ENCODE assay signal across 26 mouse cellular contexts in genomic region chr6:18408445-18408844, GRCm38 (mm10).
DNase-seq lines count a peak whose midpoint lies in the region; ATAC-seq and TF ChIP-seq lines count a peak whose summit lies in the region.
"Had no signal": no experiment of that assay in that cellular context is flagged by ENCODE, and none has a peak within 500 bp of the region (broad histone marks: within the 10 kb centered on the region; RNA-seq: fewer than 3 reads in every experiment).

No protein-coding gene starts in this region.

- H3K4me3 ChIP-seq in layer of hippocampus, adult 2 months, result no peak overlapping the region
- no peak overlapping the region for H3K4me3 ChIP-seq in left cerebral cortex, adult 2 months
- no peak overlapping the region for H3K4me3 ChIP-seq in intestine, embryonic 15.5 days (replicated peaks)
- H3K4me3 ChIP-seq: heart, adult 2 months; heart, embryonic 10.5 days; heart, embryonic 13.5 days had no signal

- H3K36me3 ChIP-seq in intestine, embryonic 15.5 days, result no peaks in the 10 kb centered on the region

- peak in 1 of 2 experiments; percentile 42 for DNase-seq in layer of hippocampus, adult 2 months (ENCODE audit: low spot score in 2 of 2)
- no peak for DNase-seq in layer of hippocampus, postnatal 36 days
- no peak for DNase-seq in left cerebral cortex, adult 2 months (ENCODE audit: extremely low spot score in 1 of 2, low spot score in 2 of 2)
- no peak for DNase-seq in left cerebral cortex, postnatal 10 days (ENCODE audit: extremely low spot score in 1 of 2, low spot score in 2 of 2)
- peak; percentile 26 to 43 for DNase-seq in right cerebral cortex, adult 2 months (ENCODE audit: low spot score in 2 of 2)
- no peak for DNase-seq in right cerebral cortex, postnatal 36 days (ENCODE audit: low spot score in 2 of 2)
- peak; percentile 81 for DNase-seq in telencephalon, adult 2 months (ENCODE audit: low read depth, low spot score)
- DNase-seq: adrenal gland, postnatal 10 days; cerebellum, adult 11-12 months; cerebellum, adult 8-10 months; cerebellum, postnatal 10 days; cerebellum, postnatal 36 days; forebrain, postnatal 0 days; gastrocnemius, postnatal 10 days; gastrocnemius, postnatal 36 days; heart, adult 2 months; heart, postnatal 14 days; heart, postnatal 4 days had no signal

- H3K27ac ChIP-seq in layer of hippocampus, adult 2 months, result peak overlapping the region; percentile 63
- H3K27ac ChIP-seq in left cerebral cortex, adult 2 months, result peak overlapping the region; percentile 74
- H3K27ac ChIP-seq in intestine, embryonic 15.5 days, result no peak overlapping the region
- H3K27ac ChIP-seq: heart, adult 2 months; heart, embryonic 10.5 days; heart, embryonic 13.5 days; hindbrain, embryonic 14.5 days; hindbrain, postnatal 0 days had no signal

- H3K4me2 ChIP-seq in intestine, embryonic 15.5 days (replicated peaks), result no peak overlapping the region
- H3K4me2 ChIP-seq: heart, embryonic 13.5 days; hindbrain, embryonic 14.5 days had no signal

- H3K9me3 ChIP-seq in intestine, embryonic 15.5 days, result no peaks in the 10 kb centered on the region
- H3K9me3 ChIP-seq: heart, embryonic 10.5 days; heart, embryonic 13.5 days had no signal

- no peaks in the 10 kb centered on the region for H3K27me3 ChIP-seq in intestine, embryonic 15.5 days (replicated peaks)
- H3K27me3 ChIP-seq: heart, embryonic 13.5 days had no signal

- no peak overlapping the region for H3K9ac ChIP-seq in intestine, embryonic 15.5 days
- H3K9ac ChIP-seq: forebrain, postnatal 0 days; heart, embryonic 13.5 days; hindbrain, embryonic 14.5 days had no signal

- no peak for ATAC-seq in intestine, embryonic 15.5 days
- ATAC-seq: activated CD4-positive, CD25-positive, alpha-beta regulatory T cell, adult 4 months; CD4-positive, CD25-positive, alpha-beta regulatory T cell, adult 4 months; forebrain, embryonic 14.5 days; forebrain, postnatal 0 days; hindbrain, postnatal 0 days had no signal

- TF ChIP-seq CTCF in layer of hippocampus, adult 2 months (conservative IDR thresholded peaks at IDR 0.05), result no peak
- TF ChIP-seq CTCF in left cerebral cortex, adult 2 months (IDR thresholded peaks at IDR 0.05), result no peak

- WGBS in intestine, embryonic 15.5 days, result 93% methylated on average over 7 of the region's 7 CpGs

- H3K4me1 ChIP-seq in intestine, embryonic 15.5 days (replicated peaks), result no peaks in the 10 kb centered on the region
- H3K4me1 ChIP-seq: heart, embryonic 10.5 days; heart, embryonic 13.5 days had no signal

- intact Hi-C loops in left cerebral cortex, adult 2 months (cut with DNase I), result no loop called here
- intact Hi-C loops in left cerebral cortex, postnatal 10 days (cut with DNase I), result no loop called here

Comparison
In these comparisons a context has a peak if more than half of its experiments do, and no peak if none do; other contexts are left out.
1. DNase-seq: peak in right cerebral cortex, adult 2 months (2 of 2) and telencephalon, adult 2 months (single experiment); none in layer of hippocampus, postnatal 36 days (0 of 2), left cerebral cortex, adult 2 months (0 of 2), left cerebral cortex, postnatal 10 days (0 of 2) and right cerebral cortex, postnatal 36 days (0 of 2).